Mouse (Mus musculus) myocyte (in vitro differentiated cells): ENCODE results near the gene Aldh16a1. TPM values are rescaled to one million over a fixed set of nuclear protein-coding genes. Genes with fewer than 3 reads are reported as not detected.

ENCODE experiments used
- H3K27me3 ChIP-seq: one replicate; pipeline ENCODE4 v1.6.1; 2011; ENCODE audit not compliant: control insufficient read depth, insufficient read depth, insufficient read length
- H3K36me3 ChIP-seq: one replicate; pipeline ENCODE4 v1.6.1; 2011; ENCODE audit not compliant: control insufficient read depth, insufficient read depth
- H3K4me2 ChIP-seq: one replicate; pipeline ENCODE4 v1.6.1; 2011; ENCODE audit warnings: low read depth, control low read depth
- H3K4me3 ChIP-seq: one replicate; pipeline ENCODE4 v1.5.1; 2011; ENCODE audit warnings: mild to moderate bottlenecking, control low read depth, moderate library complexity
- H3K79me2 ChIP-seq: one replicate; pipeline ENCODE4 v1.6.1; 2011; ENCODE audit not compliant: control insufficient read depth, insufficient read depth
- H3ac ChIP-seq: one replicate; pipeline ENCODE4 v1.6.1; 2011; ENCODE audit not compliant: control insufficient read depth, insufficient read length
- CEBPB ChIP-seq: IDR thresholded peaks from 2 replicates; pipeline ENCODE4 v1.6.1; 2011; ENCODE audit warnings: mild to moderate bottlenecking, moderate library complexity; ENCODE audit not compliant: poor library complexity, insufficient read depth, severe bottlenecking
- E2F4 ChIP-seq: IDR thresholded peaks from one replicate; pipeline ENCODE4 v1.6.1; 2011; ENCODE audit warnings: mild to moderate bottlenecking, control low read depth, moderate library complexity; ENCODE audit not compliant: insufficient read depth
- MAX ChIP-seq: IDR thresholded peaks from one replicate; pipeline ENCODE4 v1.6.1; 2011; ENCODE audit warnings: low read depth, mild to moderate bottlenecking, control low read depth
- MYOD1 ChIP-seq, 3 experiments: IDR thresholded peaks; one replicate each; pipeline ENCODE4 v1.6.1; 2011; ENCODE audit warnings: control low read depth in 2 of 3, low read depth in 2 of 3, mild to moderate bottlenecking in 2 of 3, moderate library complexity in 1 of 3; ENCODE audit not compliant: insufficient read length in 2 of 3, control insufficient read depth in 1 of 3
- MYOG ChIP-seq, 3 experiments: IDR thresholded peaks; one replicate each; pipeline ENCODE4 v1.6.1; 2011; ENCODE audit warnings: control low read depth in 2 of 3, low read depth in 2 of 3, mild to moderate bottlenecking in 2 of 3; ENCODE audit not compliant: insufficient read length in 2 of 3, control insufficient read depth in 1 of 3, insufficient read depth in 1 of 3
- POLR2A ChIP-seq: IDR thresholded peaks from one replicate; pipeline ENCODE4 v1.6.1; 2011; ENCODE audit warnings: low read depth, mild to moderate bottlenecking, control low read depth, moderate library complexity; ENCODE audit not compliant: insufficient read length
- POLR2AphosphoS2 ChIP-seq: IDR thresholded peaks from one replicate; pipeline ENCODE4 v1.6.1; 2011; ENCODE audit warnings: low read depth, control low read depth; ENCODE audit not compliant: insufficient read length
- REST ChIP-seq: IDR thresholded peaks from one replicate; pipeline ENCODE4 v1.6.1; 2011; ENCODE audit warnings: mild to moderate bottlenecking, control low read depth, moderate library complexity; ENCODE audit not compliant: insufficient read depth, insufficient read length
- SRF ChIP-seq: IDR thresholded peaks from one replicate; pipeline ENCODE4 v1.6.1; 2011; ENCODE audit warnings: low read depth; ENCODE audit not compliant: control insufficient read depth, insufficient read length
- TCF12 ChIP-seq: IDR thresholded peaks from one replicate; pipeline ENCODE4 v1.6.1; 2011; ENCODE audit warnings: mild to moderate bottlenecking, control low read depth; ENCODE audit not compliant: poor library complexity, insufficient read depth, severe bottlenecking
- TCF3 ChIP-seq: IDR thresholded peaks from one replicate; pipeline ENCODE4 v1.6.1; 2011; ENCODE audit warnings: low read depth, control low read depth; ENCODE audit not compliant: insufficient read length
- USF1 ChIP-seq: IDR thresholded peaks from one replicate; pipeline ENCODE4 v1.6.1; 2011; ENCODE audit warnings: low read depth, mild to moderate bottlenecking, control low read depth, moderate library complexity
- polyA plus RNA-seq: library from polyadenylated mRNA; unstranded; fragments of >200 nt; fragmentation: generic; extraction: Trizol; gene quantifications from one replicate; pipeline ENCODE4 v1.2.1, GENCODE M21; 2012; ENCODE audit warnings: missing spikeins

The Aldh16a1 gene
- polyA plus RNA-seq, 1 experiment: 29.0 TPM

DNA sequence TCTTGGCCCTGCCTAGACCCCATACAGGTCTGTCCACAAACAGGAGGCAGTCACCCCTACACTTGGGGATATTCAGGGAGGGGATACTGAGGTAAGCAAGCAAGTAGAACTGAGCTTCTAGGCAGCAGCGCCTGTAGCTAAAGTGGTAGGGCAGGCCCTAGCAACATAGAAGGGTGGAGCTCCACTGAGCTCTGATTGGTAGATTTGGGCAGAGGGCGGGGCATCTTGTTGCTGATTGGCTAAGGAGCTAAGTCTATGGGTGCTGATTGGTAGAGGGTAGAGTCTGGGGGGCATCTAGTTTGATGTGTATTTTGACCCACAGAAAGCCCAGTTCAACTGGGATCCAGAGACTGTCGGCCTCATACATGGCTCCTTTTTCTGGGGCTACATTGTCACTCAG is 15.1 kb upstream of the Aldh16a1 start:
- no peak overlapping the region for H3K4me3 ChIP-seq
- TF ChIP-seq SRF (no peak), CEBPB (no peak), MYOG (IDR thresholded peaks at IDR 0.05; ENCODE audit: control insufficient read depth in 1 of 3, insufficient read depth in 1 of 3, insufficient read length in 2 of 3, low read depth in 2 of 3) (no peak), MYOD1 (IDR thresholded peaks at IDR 0.05; ENCODE audit: control insufficient read depth in 1 of 3, insufficient read length in 2 of 3, low read depth in 2 of 3) (no peak), USF1 (no peak), E2F4 (no peak), TCF3 (no peak), POLR2AphosphoS2 (no peak), REST (no peak), MAX (no peak), TCF12 (no peak), POLR2A (no peak)
- H3K79me2 ChIP-seq: no peaks in the 10 kb centered on the region
- no peak overlapping the region for H3ac ChIP-seq
- H3K4me2 ChIP-seq: no peak overlapping the region
- no peaks in the 10 kb centered on the region for H3K36me3 ChIP-seq
- H3K27me3 ChIP-seq: peaks cover 53% of the 10 kb centered on the region

DNA sequence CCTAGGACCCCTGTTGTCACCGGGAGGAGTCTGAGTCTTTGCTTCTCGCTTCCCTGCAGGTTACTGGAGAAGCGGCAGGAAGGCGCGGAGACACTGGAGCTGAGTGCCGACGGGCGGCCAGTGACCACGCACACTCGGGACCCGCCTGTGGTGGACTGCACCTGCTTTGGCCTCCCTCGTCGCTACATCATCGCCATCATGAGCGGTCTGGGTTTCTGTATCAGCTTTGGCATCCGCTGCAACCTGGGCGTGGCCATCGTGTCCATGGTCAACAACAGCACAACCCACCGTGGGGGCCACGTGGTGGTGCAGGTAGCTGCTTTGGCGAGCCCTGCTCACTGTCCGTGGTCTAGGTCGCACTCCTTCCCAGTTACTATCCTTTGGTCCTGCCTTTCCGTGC is 14.3 kb upstream of the Aldh16a1 start:
- Histone ChIP-seq H3K36me3 (no peaks in the 10 kb centered on the region), H3K4me3 (no peak overlapping the region), H3ac (no peak overlapping the region), H3K27me3 (peaks cover 56% of the 10 kb centered on the region), H3K79me2 (no peaks in the 10 kb centered on the region), H3K4me2 (no peak overlapping the region)
- TF ChIP-seq E2F4 (no peak), USF1 (no peak), POLR2AphosphoS2 (no peak), TCF3 (no peak), POLR2A (no peak), SRF (no peak), MYOG (IDR thresholded peaks at IDR 0.05; ENCODE audit: control insufficient read depth in 1 of 3, insufficient read depth in 1 of 3, insufficient read length in 2 of 3, low read depth in 2 of 3) (no peak), REST (no peak), MYOD1 (IDR thresholded peaks at IDR 0.05; ENCODE audit: control insufficient read depth in 1 of 3, insufficient read length in 2 of 3, low read depth in 2 of 3) (no peak), MAX (no peak), TCF12 (no peak), CEBPB (no peak)

DNA sequence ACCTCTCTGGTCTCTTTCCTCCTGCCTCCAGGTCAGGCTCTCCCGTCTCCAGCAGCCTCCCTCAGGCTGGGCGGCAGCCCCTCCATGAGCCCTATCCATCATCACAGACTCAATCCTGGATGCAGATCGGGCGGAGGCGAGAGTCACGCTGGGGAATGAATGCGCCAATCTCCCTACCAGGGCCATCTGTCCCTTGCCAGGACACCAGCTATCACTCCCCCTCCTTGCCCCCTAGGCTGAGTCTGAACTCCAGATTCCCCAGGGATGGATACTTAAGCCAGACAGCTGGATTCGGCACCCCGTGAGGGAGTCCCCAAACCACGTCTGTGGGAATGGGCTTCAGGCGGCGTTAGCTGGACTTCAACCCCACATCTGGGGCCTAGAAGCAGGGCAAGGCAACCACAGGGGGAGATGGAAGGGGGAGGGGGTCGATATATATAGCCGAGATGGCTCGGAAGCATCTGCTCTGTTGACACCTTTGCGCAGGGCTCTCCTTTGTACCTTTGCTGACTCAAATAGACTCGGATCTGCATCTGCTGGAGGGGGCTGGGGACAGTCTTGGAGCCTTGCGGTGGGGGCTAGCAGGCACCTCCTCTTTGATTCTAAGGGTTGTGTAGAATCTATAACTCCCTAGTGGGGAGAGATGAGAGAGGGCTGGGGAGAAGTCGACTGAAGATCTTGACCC is 13.5 kb upstream of the Aldh16a1 start:
- no peaks in the 10 kb centered on the region for H3K79me2 ChIP-seq
- no peak overlapping the region for H3K4me3 ChIP-seq
- no peaks in the 10 kb centered on the region for H3K36me3 ChIP-seq
- H3K27me3 ChIP-seq: peaks cover 59% of the 10 kb centered on the region
- TF ChIP-seq MYOD1 (IDR thresholded peaks at IDR 0.05; ENCODE audit: control insufficient read depth in 1 of 3, insufficient read length in 2 of 3, low read depth in 2 of 3) (no peak), CEBPB (no peak), USF1 (no peak), REST (no peak), MAX (no peak), POLR2AphosphoS2 (no peak), POLR2A (no peak), TCF12 (no peak)
- H3ac ChIP-seq: no peak overlapping the region
- no peak overlapping the region for H3K4me2 ChIP-seq

DNA sequence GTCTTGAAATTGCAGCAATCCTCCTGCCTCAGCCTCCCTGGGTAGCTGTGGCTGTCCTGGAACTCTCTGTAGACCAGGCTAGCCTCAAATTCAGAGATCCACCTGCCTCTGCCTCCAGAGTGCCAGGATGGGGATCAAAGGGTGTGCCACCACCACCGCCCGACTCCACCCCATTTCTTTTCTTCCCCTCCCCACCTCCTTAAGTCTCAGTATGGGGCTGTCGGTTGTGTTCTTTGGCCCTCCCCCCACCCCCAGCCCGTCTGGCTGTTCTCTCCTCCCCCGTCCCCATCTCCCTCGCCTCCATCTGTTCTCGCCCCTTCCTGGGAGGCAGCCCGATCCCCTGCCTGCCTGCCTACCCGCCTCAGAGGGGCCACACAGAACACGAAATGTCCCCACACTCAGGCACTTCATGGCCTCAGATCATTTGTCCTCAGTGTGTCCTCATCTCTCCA is 12.6 kb upstream of the Aldh16a1 start:
- TF ChIP-seq POLR2AphosphoS2: no peak
- no peak for TF ChIP-seq REST
- TF ChIP-seq POLR2A: no peak
- TF ChIP-seq MYOD1 (IDR thresholded peaks at IDR 0.05; ENCODE audit: control insufficient read depth in 1 of 3, insufficient read length in 2 of 3, low read depth in 2 of 3): no peak
- TF ChIP-seq E2F4: no peak
- TF ChIP-seq SRF: no peak
- no peak for TF ChIP-seq TCF12
- H3K4me2 ChIP-seq: no peak overlapping the region
- no peak overlapping the region for H3K4me3 ChIP-seq
- no peak overlapping the region for H3ac ChIP-seq
- H3K36me3 ChIP-seq: no peaks in the 10 kb centered on the region
- H3K27me3 ChIP-seq: peaks cover 59% of the 10 kb centered on the region
- H3K79me2 ChIP-seq: no peaks in the 10 kb centered on the region

DNA sequence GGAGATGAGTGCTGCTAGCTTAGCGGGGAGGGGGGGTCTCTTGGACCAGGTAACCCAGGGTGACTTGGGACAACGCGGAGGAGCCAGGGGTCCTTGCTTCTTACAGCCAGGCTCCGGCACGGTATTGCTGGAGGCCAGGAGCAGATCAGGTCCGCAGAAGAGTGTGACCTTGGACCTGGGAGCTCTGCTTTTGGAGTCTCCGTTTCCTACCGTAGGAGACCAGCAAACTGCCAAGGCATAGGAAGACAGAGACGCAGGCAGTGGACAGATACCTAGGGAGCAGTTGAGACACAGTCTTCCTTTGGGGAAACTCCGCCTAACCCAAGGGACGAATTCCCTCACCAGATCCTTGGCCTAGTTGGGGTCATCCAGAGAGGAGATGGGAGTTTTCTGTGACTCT is 11.3 kb upstream of the Aldh16a1 start:
- Histone ChIP-seq H3K79me2 (no peaks in the 10 kb centered on the region), H3K27me3 (peaks cover 57% of the 10 kb centered on the region), H3K4me3 (no peak overlapping the region), H3K4me2 (no peak overlapping the region), H3K36me3 (no peaks in the 10 kb centered on the region), H3ac (no peak overlapping the region)
- TF ChIP-seq MYOG (IDR thresholded peaks at IDR 0.05; ENCODE audit: control insufficient read depth in 1 of 3, insufficient read depth in 1 of 3, insufficient read length in 2 of 3, low read depth in 2 of 3): no peak
- TF ChIP-seq MAX: no peak
- TF ChIP-seq MYOD1 (IDR thresholded peaks at IDR 0.05; ENCODE audit: control insufficient read depth in 1 of 3, insufficient read length in 2 of 3, low read depth in 2 of 3): no peak
- TF ChIP-seq TCF3: no peak
- no peak for TF ChIP-seq POLR2AphosphoS2
- TF ChIP-seq TCF12: no peak
- TF ChIP-seq CEBPB: no peak
- TF ChIP-seq USF1: no peak
- no peak for TF ChIP-seq E2F4
- TF ChIP-seq POLR2A: no peak
- TF ChIP-seq SRF: no peak
- TF ChIP-seq REST: no peak
